Mouse (Mus musculus) heart, adult 9 months (tissue): ENCODE measurements at regions not wholly inside any gene's neighbourhood (a gene's known extent, or its start where the extent isn't known, plus 50 kb on each side); places are given as distances from the start of the nearest gene placed in this dataset.
A peak's percentile ranks its signal among the peaks of the same experiment; 100 is the strongest.

Experiments
- DNase-seq, 2 experiments: peaks; one replicate each; pipeline ENCODE4 v3.0.0; 2022; ENCODE audit warnings: low spot score in 2 of 2

DNA sequence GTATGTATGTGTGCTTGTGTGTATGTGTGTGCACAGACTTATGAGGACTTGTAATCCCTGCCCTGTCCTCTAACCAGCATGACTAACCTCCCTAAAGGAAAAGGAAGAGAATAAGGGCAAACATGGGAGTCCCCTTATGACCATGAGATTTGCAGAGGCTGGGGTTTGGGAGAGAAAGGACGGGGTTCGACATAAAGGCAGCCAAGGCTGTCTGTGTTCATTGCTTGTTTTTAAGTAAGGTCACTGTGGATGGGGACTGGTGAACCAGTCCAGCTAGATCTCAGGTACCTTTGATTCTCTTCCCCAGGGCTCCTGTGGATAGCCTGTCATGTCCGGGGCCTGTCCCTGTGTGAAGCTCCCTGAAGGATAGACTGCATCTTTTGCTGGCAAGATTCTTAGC lies 55.6 kb downstream of the Irf2bp2 start:
- no peak for DNase-seq

DNA sequence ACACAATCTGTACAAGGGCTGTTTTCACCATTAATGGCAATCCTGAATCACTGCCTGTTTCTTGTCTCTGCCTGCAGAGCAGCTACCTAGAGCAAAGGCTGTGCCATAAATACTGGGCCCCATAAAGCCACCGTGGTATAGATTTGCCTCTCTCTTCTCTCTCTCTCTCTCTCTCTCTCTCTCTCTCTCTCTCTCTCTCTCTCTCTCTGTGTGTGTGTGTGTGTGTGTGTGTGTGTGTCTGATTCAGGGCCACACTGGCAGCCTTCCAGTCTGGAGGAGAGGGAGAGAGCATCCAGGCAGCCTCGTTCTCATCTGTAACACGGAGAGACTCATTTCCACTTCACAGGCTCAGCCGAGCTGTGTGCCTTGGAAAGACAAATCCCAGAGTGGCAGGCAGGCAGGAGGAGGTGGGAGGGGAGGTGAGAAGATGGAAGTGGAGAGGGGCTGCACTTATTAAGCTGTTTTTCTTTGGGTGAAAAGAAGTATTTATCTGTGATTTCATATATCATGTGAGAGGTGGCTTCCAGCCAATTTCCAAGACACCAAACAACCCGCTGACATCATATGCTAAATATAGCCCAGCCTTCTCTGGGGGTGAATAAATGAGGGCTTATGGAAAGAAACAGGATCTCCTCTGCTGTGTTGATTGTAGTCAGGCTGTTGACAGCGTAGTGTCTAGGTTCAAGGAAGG lies 56.7 kb downstream of the Irf2bp2 start:
- DNase-seq, result peak; percentile 71 to 86

- no peak for DNase-seq
Measured at GRCm38 (mm10) chr8:126536132-126536927, 57.5 kb downstream of the Irf2bp2 start.

DNA sequence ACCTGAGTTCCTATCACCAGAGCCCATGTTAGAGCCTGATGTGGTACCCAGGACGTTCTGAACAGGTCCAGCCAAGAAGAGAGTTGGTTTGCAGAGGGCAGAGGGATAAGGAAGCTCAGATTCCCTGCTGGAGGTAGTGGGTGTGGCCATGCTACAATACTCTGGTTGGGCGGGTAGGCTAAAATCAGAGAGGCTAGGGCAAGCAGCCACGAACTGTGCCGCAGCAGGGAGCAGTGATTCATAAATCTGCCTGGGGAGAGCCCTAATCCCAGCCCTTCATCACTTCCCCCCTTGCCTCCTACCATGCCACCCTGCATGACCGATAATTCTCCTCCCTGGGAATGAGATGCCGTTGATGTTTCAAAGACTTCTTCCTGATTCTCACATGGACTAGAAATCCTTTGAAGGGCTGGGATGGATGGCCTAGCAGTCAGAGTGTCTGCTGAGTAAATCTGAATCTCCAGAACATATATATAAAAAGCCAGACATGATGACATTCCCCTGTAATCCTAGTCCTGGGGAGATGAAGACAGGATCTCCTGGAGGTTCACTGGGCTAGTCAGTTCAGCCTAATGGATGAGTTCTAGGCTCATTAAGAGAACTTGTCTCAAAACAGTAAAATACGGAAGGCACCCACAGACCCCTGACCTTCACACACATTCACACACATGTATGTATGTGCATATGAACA lies 57.6 kb upstream of the Tarbp1 start:
- DNase-seq, result no peak

GRCm38 (mm10) chr8:126531459-126531858 lies 56.6 kb upstream of the Tarbp1 start:
- DNase-seq, result no peak

DNA sequence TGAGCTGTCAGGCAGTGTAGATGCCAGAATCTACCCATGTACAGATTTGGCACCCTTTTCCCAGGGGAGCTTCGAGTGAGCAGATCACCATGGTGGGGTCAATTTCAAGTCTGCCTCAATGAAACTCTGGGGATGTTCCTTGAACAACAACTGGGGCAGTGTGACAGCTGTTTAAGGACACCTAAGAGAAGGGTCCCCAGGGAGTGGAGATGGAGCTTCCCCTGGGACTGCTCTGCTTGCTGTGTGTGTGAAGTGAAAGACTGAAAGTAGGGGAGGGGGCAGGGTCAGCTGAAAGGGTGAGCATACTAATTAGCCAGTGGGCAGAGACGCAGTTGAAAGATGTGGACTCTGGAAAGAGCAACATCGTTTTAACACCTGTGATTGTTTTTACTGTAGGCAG lies 54.5 kb upstream of the Tarbp1 start:
- no peak for DNase-seq

GRCm38 (mm10) chr8:126528434-126529080 lies 53.7 kb upstream of the Tarbp1 start:
- no peak for DNase-seq

DNA sequence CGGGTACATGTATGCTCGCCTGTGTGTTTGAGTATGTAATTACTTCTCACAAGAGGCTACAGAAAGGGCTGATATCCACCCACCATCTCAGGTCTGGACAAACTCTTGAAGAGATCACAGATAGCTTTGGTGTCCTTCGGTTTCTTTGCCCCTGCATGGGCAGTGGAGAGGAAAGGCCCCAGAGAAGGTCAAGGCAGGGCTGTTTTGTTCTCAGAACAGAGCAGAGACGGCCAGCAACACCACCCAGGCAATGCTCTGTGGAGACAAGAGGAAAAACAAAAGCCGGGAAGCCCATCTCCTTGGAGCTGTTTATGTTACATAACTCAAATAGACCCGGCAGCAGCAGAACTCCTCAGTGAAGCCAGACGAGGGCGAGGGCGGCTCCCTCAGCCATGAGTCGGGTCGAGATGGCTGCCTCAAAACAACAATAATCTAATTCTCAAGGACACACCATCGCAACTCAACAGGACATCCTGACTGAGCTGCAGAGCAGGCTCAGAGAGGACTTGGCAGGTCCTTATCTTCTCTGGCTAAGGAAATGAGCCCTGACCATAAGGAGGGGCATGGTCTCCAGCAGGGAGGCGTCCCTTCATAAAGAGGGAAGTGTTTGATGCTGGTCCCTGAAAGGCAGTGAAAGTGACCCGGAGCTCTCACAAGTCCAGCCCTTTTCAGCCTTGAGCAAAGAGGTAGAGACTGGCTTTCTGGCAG lies 52.2 kb upstream of the Tarbp1 start:
- peak; percentile 92 to 96 for DNase-seq

GRCm38 (mm10) chr8:126525575-126525974 lies 50.7 kb upstream of the Tarbp1 start:
- DNase-seq, result peak in 1 of 2 experiments; percentile 60
